Mouse (Mus musculus): ENCODE data around the gene Yeats2. TPM values are rescaled to one million over a fixed set of nuclear protein-coding genes. Genes with fewer than 3 reads are reported as not detected.

The Yeats2 gene
- polyA plus RNA-seq, 1 experiment from 2014 or later: 19.8 TPM

DNA sequence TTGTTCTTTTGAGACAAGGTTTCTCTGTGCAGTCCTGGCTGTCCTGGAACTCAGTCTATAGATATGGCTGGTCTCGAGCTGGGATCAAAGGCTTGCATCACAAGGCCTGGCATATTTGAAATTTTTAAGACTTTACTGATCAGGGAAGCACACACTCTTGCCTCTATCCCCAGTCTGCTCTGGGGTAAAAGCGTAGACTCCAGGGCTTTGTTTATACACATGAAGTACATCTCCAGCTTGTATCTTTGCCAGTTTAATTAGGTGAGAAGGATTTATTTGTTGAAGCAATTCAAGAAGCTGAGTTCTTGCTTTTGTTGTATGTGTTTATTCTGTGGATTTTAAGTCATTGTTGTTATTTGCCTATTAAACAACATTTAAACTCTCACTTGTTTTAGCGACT is 12.9 kb downstream of the Yeats2 start:
- 66% methylated on average over 3 of the region's 3 CpGs for WGBS
- peaks cover 64% of the 10 kb centered on the region for H3K36me3 ChIP-seq (ENCODE audit: control insufficient read depth, insufficient read depth, low read length)
- no peak overlapping the region for H3K4me3 ChIP-seq (ENCODE audit: control insufficient read depth in 1 of 2, insufficient read depth in 1 of 2, low read depth in 1 of 2, low read length in 2 of 2)
- H3K27me3 ChIP-seq (ENCODE audit: control insufficient read depth, insufficient read depth, low read length): no peaks in the 10 kb centered on the region
- H3K9me3 ChIP-seq (ENCODE audit: control insufficient read depth, low read length): no peaks in the 10 kb centered on the region
- no peaks in the 10 kb centered on the region for H3K4me1 ChIP-seq (ENCODE audit: control insufficient read depth in 2 of 2, insufficient read depth in 2 of 2, low read length in 2 of 2)
- no peak overlapping the region for H3K27ac ChIP-seq (replicated peaks in 1 of 2; ENCODE audit: control insufficient read depth in 1 of 2, insufficient read depth in 1 of 2, low read depth in 2 of 2, low read length in 2 of 2)
- H3K4me2 ChIP-seq (ENCODE audit: low read length): no peak overlapping the region
- no peak for ATAC-seq (ENCODE audit: insufficient number of reproducible peaks, insufficient read depth, low FRiP score, low read depth)
- no peak overlapping the region for H3K9ac ChIP-seq (ENCODE audit: low read length)

- no peak overlapping the region for H3K4me2 ChIP-seq (ENCODE audit: low read length)
- H3K27ac ChIP-seq (replicated peaks in 1 of 2; ENCODE audit: control insufficient read depth in 1 of 2, insufficient read depth in 1 of 2, low read depth in 2 of 2, low read length in 2 of 2): no peak overlapping the region
- no peaks in the 10 kb centered on the region for H3K4me1 ChIP-seq (ENCODE audit: control insufficient read depth in 2 of 2, insufficient read depth in 2 of 2, low read length in 2 of 2)
- 80% methylated on average over 2 of the region's 2 CpGs for WGBS
- H3K9ac ChIP-seq (ENCODE audit: low read length): no peak overlapping the region
- H3K36me3 ChIP-seq (ENCODE audit: control insufficient read depth, insufficient read depth, low read length): peaks cover 94% of the 10 kb centered on the region
- no peak for ATAC-seq (ENCODE audit: insufficient number of reproducible peaks, insufficient read depth, low FRiP score, low read depth)
- H3K27me3 ChIP-seq (ENCODE audit: control insufficient read depth, insufficient read depth, low read length): no peaks in the 10 kb centered on the region
- H3K4me3 ChIP-seq (ENCODE audit: control insufficient read depth in 1 of 2, insufficient read depth in 1 of 2, low read depth in 1 of 2, low read length in 2 of 2): no peak overlapping the region
- H3K9me3 ChIP-seq (ENCODE audit: control insufficient read depth, low read length): 0 out of 2 replicates have a peak, but pooled peaks cover 3% of the 10 kb centered on the region
These were observed 19.3 kb downstream of the Yeats2 start for GRCm38 (mm10) chr16:20160130-20160529.

- peaks cover 93% of the 10 kb centered on the region for H3K36me3 ChIP-seq (ENCODE audit: control insufficient read depth, insufficient read depth, low read length)
- no peaks in the 10 kb centered on the region for H3K27me3 ChIP-seq (ENCODE audit: control insufficient read depth, insufficient read depth, low read length)
- no peak for ATAC-seq (ENCODE audit: insufficient number of reproducible peaks, insufficient read depth, low FRiP score, low read depth)
- peaks cover 0 to 7% of the 10 kb centered on the region in 2 experiments; a peak in 1 of 4 replicates for H3K4me1 ChIP-seq (ENCODE audit: control insufficient read depth in 2 of 2, insufficient read depth in 2 of 2, low read length in 2 of 2)
- H3K9ac ChIP-seq (ENCODE audit: low read length): no peak overlapping the region
- no peak overlapping the region for H3K4me2 ChIP-seq (ENCODE audit: low read length)
- H3K4me3 ChIP-seq (ENCODE audit: control insufficient read depth in 1 of 2, insufficient read depth in 1 of 2, low read depth in 1 of 2, low read length in 2 of 2): no peak overlapping the region
- WGBS: 85% methylated on average over 3 of the region's 3 CpGs
- H3K27ac ChIP-seq (replicated peaks in 1 of 2; ENCODE audit: control insufficient read depth in 1 of 2, insufficient read depth in 1 of 2, low read depth in 2 of 2, low read length in 2 of 2): no peak overlapping the region
- H3K9me3 ChIP-seq (ENCODE audit: control insufficient read depth, low read length): peaks cover 7% of the 10 kb centered on the region; the same call in 1 of the 2 replicates
These were observed 28.2 kb downstream of the Yeats2 start for GRCm38 (mm10) chr16:20169071-20169470.

DNA sequence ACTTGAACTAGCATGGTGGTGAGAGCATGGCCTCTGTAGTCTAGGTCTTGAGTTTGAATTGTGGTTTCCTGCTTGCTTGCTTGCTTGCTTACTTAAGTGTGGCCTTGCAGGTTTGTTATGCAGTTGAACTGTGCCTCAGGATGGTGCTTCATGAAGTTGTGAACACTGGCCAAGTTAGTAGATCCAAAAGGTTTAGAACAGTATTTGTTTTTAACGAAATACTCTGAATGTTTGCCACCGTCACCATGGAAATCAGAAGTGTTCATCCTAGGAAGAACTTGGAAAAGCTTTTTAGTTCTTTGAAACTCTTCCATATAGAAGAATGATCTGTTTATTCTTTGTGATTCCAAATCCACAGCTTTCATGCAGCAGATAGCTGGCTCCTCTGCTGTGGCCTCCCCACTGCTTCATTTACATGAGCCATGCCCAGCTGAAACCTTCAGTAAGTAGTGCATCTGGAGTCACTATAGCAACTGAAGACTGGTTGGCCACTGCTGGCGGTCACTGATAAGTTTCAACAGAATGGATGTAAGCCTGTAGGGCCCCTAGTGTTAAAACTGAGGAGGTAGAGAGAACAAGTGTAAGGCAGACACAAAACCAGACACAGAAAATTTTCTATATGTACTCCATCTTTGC is 28.7 kb downstream of the Yeats2 start:
- ATAC-seq (ENCODE audit: insufficient number of reproducible peaks, insufficient read depth, low FRiP score, low read depth): no peak
- Histone ChIP-seq H3K4me1 (ENCODE audit: control insufficient read depth in 2 of 2, insufficient read depth in 2 of 2, low read length in 2 of 2) (peaks cover 0 to 7% of the 10 kb centered on the region in 2 experiments; a peak in 1 of 4 replicates), H3K27ac (replicated peaks in 1 of 2; ENCODE audit: control insufficient read depth in 1 of 2, insufficient read depth in 1 of 2, low read depth in 2 of 2, low read length in 2 of 2) (no peak overlapping the region), H3K9ac (ENCODE audit: low read length) (no peak overlapping the region), H3K4me3 (ENCODE audit: control insufficient read depth in 1 of 2, insufficient read depth in 1 of 2, low read depth in 1 of 2, low read length in 2 of 2) (no peak overlapping the region), H3K4me2 (ENCODE audit: low read length) (no peak overlapping the region), H3K36me3 (ENCODE audit: control insufficient read depth, insufficient read depth, low read length) (peaks cover 93% of the 10 kb centered on the region), H3K9me3 (ENCODE audit: control insufficient read depth, low read length) (peaks cover 5% of the 10 kb centered on the region; the same call in 1 of the 2 replicates), H3K27me3 (ENCODE audit: control insufficient read depth, insufficient read depth, low read length) (no peaks in the 10 kb centered on the region)
- WGBS: 63% methylated on average over 3 of the region's 3 CpGs

DNA sequence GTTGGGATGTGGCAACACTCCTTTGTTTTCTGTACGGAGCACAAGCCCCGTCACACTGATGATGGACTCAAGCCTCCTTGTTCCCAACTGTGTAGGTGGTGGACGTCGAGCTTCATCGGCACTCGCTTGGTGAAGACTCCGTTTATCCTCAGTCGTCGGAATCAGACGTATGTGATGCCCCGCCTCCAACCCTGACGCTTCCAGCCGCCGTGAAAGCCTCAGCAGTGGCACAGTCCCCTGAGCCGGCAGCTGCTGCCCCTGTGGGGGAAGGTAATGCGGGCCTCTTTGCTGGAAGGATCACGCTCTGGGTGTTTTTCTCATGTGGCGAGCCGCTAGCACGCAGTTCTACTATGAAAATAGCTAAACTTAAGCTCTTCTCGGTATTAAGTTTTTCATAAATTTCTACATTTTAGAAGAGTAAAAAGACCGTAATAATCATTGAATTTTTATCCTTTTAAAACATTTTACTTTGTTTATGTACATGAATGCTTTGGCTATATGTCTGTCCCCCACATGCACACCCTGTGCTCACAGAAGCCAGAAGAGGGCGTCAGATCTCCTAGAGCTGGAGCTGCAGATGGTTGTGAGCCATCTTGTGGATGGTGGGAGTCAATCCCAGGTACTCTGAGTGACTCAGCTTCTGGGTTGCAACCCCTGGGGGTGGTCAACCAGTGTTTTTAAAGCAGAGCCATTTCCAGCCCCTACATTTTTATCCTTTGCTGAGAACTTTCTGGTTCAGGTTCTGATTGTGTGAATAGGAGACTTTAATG is 38.7 kb downstream of the Yeats2 start:
- Histone ChIP-seq H3K27me3 (ENCODE audit: control insufficient read depth, insufficient read depth, low read length) (no peaks in the 10 kb centered on the region), H3K36me3 (ENCODE audit: control insufficient read depth, insufficient read depth, low read length) (peaks cover 74% of the 10 kb centered on the region), H3K4me3 (ENCODE audit: control insufficient read depth in 1 of 2, insufficient read depth in 1 of 2, low read depth in 1 of 2, low read length in 2 of 2) (no peak overlapping the region), H3K9ac (ENCODE audit: low read length) (no peak overlapping the region), H3K4me2 (ENCODE audit: low read length) (no peak overlapping the region), H3K27ac (replicated peaks in 1 of 2; ENCODE audit: control insufficient read depth in 1 of 2, insufficient read depth in 1 of 2, low read depth in 2 of 2, low read length in 2 of 2) (no peak overlapping the region), H3K9me3 (ENCODE audit: control insufficient read depth, low read length) (no peaks in the 10 kb centered on the region), H3K4me1 (ENCODE audit: control insufficient read depth in 2 of 2, insufficient read depth in 2 of 2, low read length in 2 of 2) (no peaks in the 10 kb centered on the region)
- 82% methylated on average over 23 of the region's 23 CpGs for WGBS
- ATAC-seq (ENCODE audit: insufficient number of reproducible peaks, insufficient read depth, low FRiP score, low read depth): no peak

- H3K4me3 ChIP-seq (ENCODE audit: control insufficient read depth in 1 of 2, insufficient read depth in 1 of 2, low read depth in 1 of 2, low read length in 2 of 2): no peak overlapping the region
- no peaks in the 10 kb centered on the region for H3K27me3 ChIP-seq (ENCODE audit: control insufficient read depth, insufficient read depth, low read length)
- H3K36me3 ChIP-seq (ENCODE audit: control insufficient read depth, insufficient read depth, low read length): peaks cover 73% of the 10 kb centered on the region
- no peak overlapping the region for H3K9ac ChIP-seq (ENCODE audit: low read length)
- no peak overlapping the region for H3K27ac ChIP-seq (replicated peaks in 1 of 2; ENCODE audit: control insufficient read depth in 1 of 2, insufficient read depth in 1 of 2, low read depth in 2 of 2, low read length in 2 of 2)
- 63% methylated on average over 2 of the region's 2 CpGs for WGBS
- ATAC-seq (ENCODE audit: insufficient number of reproducible peaks, insufficient read depth, low FRiP score, low read depth): no peak
- H3K4me1 ChIP-seq (ENCODE audit: control insufficient read depth in 2 of 2, insufficient read depth in 2 of 2, low read length in 2 of 2): no peaks in the 10 kb centered on the region
- H3K9me3 ChIP-seq (ENCODE audit: control insufficient read depth, low read length): no peaks in the 10 kb centered on the region
- H3K4me2 ChIP-seq (ENCODE audit: low read length): no peak overlapping the region
These were observed 44.5 kb downstream of the Yeats2 start for GRCm38 (mm10) chr16:20185368-20185767.

DNA sequence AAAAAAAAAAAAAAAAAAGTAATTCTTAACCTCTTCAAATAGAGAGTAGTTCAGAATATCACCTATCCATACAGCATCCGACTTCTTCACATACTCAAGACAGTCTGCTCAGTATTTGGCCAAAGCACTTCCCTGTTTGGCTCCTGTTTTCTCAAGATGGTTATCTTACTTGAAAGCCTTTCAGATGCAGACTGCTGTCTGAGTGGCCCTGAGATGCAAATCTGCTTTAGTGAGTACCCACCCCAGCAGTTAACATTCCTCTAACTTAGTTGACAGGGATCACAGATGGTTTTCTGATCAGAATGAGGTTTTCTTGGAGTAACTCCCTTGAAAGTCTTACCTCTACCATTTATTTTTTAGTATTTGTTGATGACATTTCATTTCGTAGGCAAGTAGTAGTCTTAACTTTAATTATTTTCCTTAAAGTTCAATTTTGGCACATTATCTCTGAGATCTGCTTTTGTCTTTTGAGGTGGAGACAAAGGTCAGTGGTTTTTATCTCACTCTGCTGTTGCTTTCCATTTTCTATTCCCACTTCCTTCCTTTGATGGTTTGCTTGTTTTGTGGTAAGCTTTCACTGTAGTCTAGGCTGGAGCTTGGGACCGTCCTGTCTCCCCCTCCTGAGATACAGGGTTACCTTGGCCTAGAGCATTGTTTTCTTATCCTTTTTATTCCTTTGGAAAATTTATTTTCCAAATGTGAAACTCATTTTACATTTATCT is 50.5 kb downstream of the Yeats2 start:
- Histone ChIP-seq H3K36me3 (ENCODE audit: control insufficient read depth, insufficient read depth, low read length) (peaks cover 94% of the 10 kb centered on the region), H3K4me2 (ENCODE audit: low read length) (no peak overlapping the region), H3K9me3 (ENCODE audit: control insufficient read depth, low read length) (no peaks in the 10 kb centered on the region), H3K9ac (ENCODE audit: low read length) (no peak overlapping the region), H3K4me1 (ENCODE audit: control insufficient read depth in 2 of 2, insufficient read depth in 2 of 2, low read length in 2 of 2) (no peaks in the 10 kb centered on the region), H3K27ac (replicated peaks in 1 of 2; ENCODE audit: control insufficient read depth in 1 of 2, insufficient read depth in 1 of 2, low read depth in 2 of 2, low read length in 2 of 2) (no peak overlapping the region), H3K27me3 (ENCODE audit: control insufficient read depth, insufficient read depth, low read length) (no peaks in the 10 kb centered on the region), H3K4me3 (ENCODE audit: control insufficient read depth in 1 of 2, insufficient read depth in 1 of 2, low read depth in 1 of 2, low read length in 2 of 2) (no peak overlapping the region)
- WGBS: 72% methylated on average over 3 of the region's 3 CpGs
- ATAC-seq (ENCODE audit: insufficient number of reproducible peaks, insufficient read depth, low FRiP score, low read depth): no peak

All from heart, embryonic 14.5 days (tissue).